Comparison of ENCODE assay signal across 9 mouse cellular contexts in genomic region chr14:62034664-62035063, GRCm38 (mm10).
A peak's percentile ranks its signal among the peaks of the same experiment; 100 is the strongest.
DNase-seq lines count a peak whose midpoint lies in the region; ATAC-seq lines count a peak whose summit lies in the region.
"Had no signal": no experiment of that assay in that cellular context is flagged by ENCODE, and none has a peak within 500 bp of the region (broad histone marks: within the 10 kb centered on the region; RNA-seq: fewer than 3 reads in every experiment).

No protein-coding gene starts in this region.

- WGBS in midbrain, embryonic 13.5 days, result 32% methylated on average over 4 of the region's 4 CpGs

- peaks cover 3% of the 10 kb centered on the region; the same call in 1 of the 2 replicates for H3K4me1 ChIP-seq in midbrain, embryonic 13.5 days (replicated peaks)

- no peaks in the 10 kb centered on the region for H3K36me3 ChIP-seq in midbrain, embryonic 13.5 days

- H3K4me3 ChIP-seq in midbrain, embryonic 13.5 days (replicated peaks), result no peak overlapping the region

- H3K27ac ChIP-seq in midbrain, embryonic 13.5 days, result no peak overlapping the region

- H3K27me3 ChIP-seq in midbrain, embryonic 13.5 days, result no peaks in the 10 kb centered on the region

- peak; percentile 62; the same call in 1 of the 2 replicates for ATAC-seq in midbrain, embryonic 13.5 days

- no peaks in the 10 kb centered on the region for H3K9me3 ChIP-seq in midbrain, embryonic 13.5 days

- no peak overlapping the region for H3K9ac ChIP-seq in midbrain, embryonic 13.5 days (replicated peaks)

- DNase-seq in embryo, embryonic 10.5 days (ENCODE audit: low spot score), result peak; percentile 34
- DNase-seq in embryo, embryonic 10 days (ENCODE audit: low spot score), result no peak
- DNase-seq in right cerebral cortex, postnatal 4 days, result peak; percentile 13
- DNase-seq in right cerebral cortex, adult 2 months (ENCODE audit: low spot score in 2 of 2), result no peak
- DNase-seq in frontal cortex, adult 2 months (ENCODE audit: extremely low spot score in 1 of 2, low spot score in 1 of 2), result no peak
- no peak for DNase-seq in urinary bladder, postnatal 4 days (ENCODE audit: low spot score in 2 of 2)
- no peak for DNase-seq in adrenal gland, adult 18-20 months (ENCODE audit: low spot score in 2 of 2)
- DNase-seq: gastrocnemius, postnatal 14 days had no signal

- no peak overlapping the region for H3K4me2 ChIP-seq in midbrain, embryonic 13.5 days (replicated peaks)

Comparison
In these comparisons a context has a peak if more than half of its experiments do, and no peak if none do; other contexts are left out.
1. DNase-seq: peak in embryo, embryonic 10.5 days (single experiment) and right cerebral cortex, postnatal 4 days (single experiment); none in embryo, embryonic 10 days (single experiment), right cerebral cortex, adult 2 months (0 of 2), frontal cortex, adult 2 months (0 of 2), urinary bladder, postnatal 4 days (0 of 2) and adrenal gland, adult 18-20 months (0 of 2).